Mouse (Mus musculus) spleen, postnatal 14 days (tissue): ENCODE measurements around the gene H2-K1.

ENCODE experiments used
- DNase-seq, 2 experiments: peaks; one replicate each; pipeline ENCODE4 v3.0.0; 2021 to 2022; ENCODE audit warnings: low spot score in 2 of 2

H2-K1 gene

GRCm38 (mm10) chr17:33982136-33982535 lies 18.0 kb downstream of the H2-K1 start:
- DNase-seq = peak; percentile 49 to 70

GRCm38 (mm10) chr17:33981192-33981909 lies 18.8 kb downstream of the H2-K1 start:
- DNase-seq = peak; percentile 69 to 71

- no peak for DNase-seq
These were observed 19.7 kb downstream of the H2-K1 start for GRCm38 (mm10) chr17:33980181-33981035.

- DNase-seq = no peak
These were observed 20.6 kb downstream of the H2-K1 start for GRCm38 (mm10) chr17:33979512-33980050.

GRCm38 (mm10) chr17:33978631-33979031 lies 21.5 kb downstream of the H2-K1 start:
- peak; percentile 59 to 73 for DNase-seq

GRCm38 (mm10) chr17:33977861-33978557 lies 22.1 kb downstream of the H2-K1 start:
- DNase-seq = no peak

GRCm38 (mm10) chr17:33973572-33973971 lies 26.6 kb downstream of the H2-K1 start:
- DNase-seq = no peak

GRCm38 (mm10) chr17:33972691-33973090 lies 27.5 kb downstream of the H2-K1 start:
- DNase-seq = no peak

- no peak for DNase-seq
These were observed 30.8 kb downstream of the H2-K1 start for GRCm38 (mm10) chr17:33969394-33969793.

- no peak for DNase-seq
These were observed 31.2 kb downstream of the H2-K1 start for GRCm38 (mm10) chr17:33968927-33969326.

GRCm38 (mm10) chr17:33968489-33968888 lies 31.7 kb downstream of the H2-K1 start:
- DNase-seq = peak; percentile 56 to 69

- no peak for DNase-seq
These were observed 34.1 kb downstream of the H2-K1 start for GRCm38 (mm10) chr17:33965846-33966550.

GRCm38 (mm10) chr17:33965082-33965845 lies 34.9 kb downstream of the H2-K1 start:
- DNase-seq = no peak

GRCm38 (mm10) chr17:33962876-33963275 lies 37.3 kb downstream of the H2-K1 start:
- DNase-seq = no peak

- DNase-seq = no peak
These were observed 40.2 kb downstream of the H2-K1 start for GRCm38 (mm10) chr17:33959948-33960347.

GRCm38 (mm10) chr17:33959135-33959534 lies 41.0 kb downstream of the H2-K1 start:
- DNase-seq = no peak

- DNase-seq = no peak
These were observed 41.7 kb downstream of the H2-K1 start for GRCm38 (mm10) chr17:33958451-33958850.

- DNase-seq = no peak
These were observed 42.7 kb downstream of the H2-K1 start for GRCm38 (mm10) chr17:33957493-33957892.

- no peak for DNase-seq
These were observed 43.8 kb downstream of the H2-K1 start for GRCm38 (mm10) chr17:33956336-33956735.

GRCm38 (mm10) chr17:33955555-33956214 lies 44.5 kb downstream of the H2-K1 start, which contains the start of the genes Vps52 and Rps18:
Gene Vps52 (plus strand): TSS chr17:33955812.
Gene Rps18 (minus strand): TSS chr17:33956001.
- peak; percentile 89 to 95 for DNase-seq
